Mouse (Mus musculus) brain, embryonic 14.5 days (tissue): ENCODE measurements around the gene Zfp526.

Source experiments
- CTCF ChIP-seq: fragments of 200-500 bp; IDR thresholded peaks from 2 replicates; pipeline ENCODE4 v1.5.1; 2012; ENCODE audit warnings: inconsistent platforms, mild to moderate bottlenecking, moderate library complexity, borderline replicate concordance; ENCODE audit not compliant: insufficient read depth, insufficient read length; ENCODE audit errors: extremely low read depth
- POLR2A ChIP-seq: fragments of 200-500 bp; IDR thresholded peaks from 2 replicates; pipeline ENCODE4 v1.6.1; 2012; ENCODE audit warnings: mild to moderate bottlenecking, inconsistent platforms, borderline replicate concordance; ENCODE audit not compliant: poor library complexity, insufficient read depth, insufficient read length, severe bottlenecking; ENCODE audit errors: extremely low read depth

- no peak for TF ChIP-seq CTCF
- TF ChIP-seq POLR2A, result no peak
Measured at GRCm38 (mm10) chr7:25269029-25269428, 47.8 kb downstream of the Zfp526 start.
